Mouse (Mus musculus) limb, embryonic 11.5 days (tissue): Measurements from ENCODE around the gene Elf1. TPM values are rescaled to one million over a fixed set of nuclear protein-coding genes. Genes with fewer than 3 reads are reported as not detected.

Source experiments
- ATAC-seq: fragments of 200-750 bp; cut with Nextera tagmentation; 2 replicates; pipeline ENCODE4 v1.8.0; 2017; ENCODE audit warnings: low read depth; ENCODE audit not compliant: insufficient number of reproducible peaks, low FRiP score, low TSS enrichment
- DNase-seq: peaks from one replicate; pipeline ENCODE4 v3.0.0-alpha.2; 2015; ENCODE audit warnings: low spot score
- H3K27ac ChIP-seq: fragments of 300-500 bp; sonication (generic); replicated peaks from 2 replicates; pipeline ENCODE4 v1.5.1; 2014; ENCODE audit warnings: low read depth, mild to moderate bottlenecking, low read length
- H3K27me3 ChIP-seq: fragments of 300-500 bp; sonication (generic); 2 replicates; pipeline ENCODE4 v1.6.1; 2014; ENCODE audit warnings: mild to moderate bottlenecking, low read length, mixed read lengths; ENCODE audit not compliant: control insufficient read depth, insufficient read depth
- H3K36me3 ChIP-seq: fragments of 300-500 bp; sonication (generic); 2 replicates; pipeline ENCODE4 v1.6.1; 2014; ENCODE audit warnings: mild to moderate bottlenecking, low read length, moderate library complexity, mixed read lengths; ENCODE audit not compliant: control insufficient read depth, insufficient read depth
- H3K4me1 ChIP-seq: fragments of 300-500 bp; sonication (generic); 2 replicates; pipeline ENCODE4 v1.6.1; 2014; ENCODE audit warnings: low read length, mixed read lengths; ENCODE audit not compliant: control insufficient read depth, insufficient read depth
- H3K4me2 ChIP-seq: fragments of 300-500 bp; sonication (generic); 2 replicates; pipeline ENCODE4 v1.6.1; 2014; ENCODE audit warnings: low read depth, mild to moderate bottlenecking, moderate library complexity; ENCODE audit not compliant: severe bottlenecking
- H3K4me3 ChIP-seq: fragments of 300-500 bp; sonication (generic); 2 replicates; pipeline ENCODE4 v1.5.1; 2014; ENCODE audit warnings: low read depth, low read length
- H3K9ac ChIP-seq: fragments of 300-500 bp; sonication (generic); 2 replicates; pipeline ENCODE4 v1.6.1; 2014; ENCODE audit warnings: mild to moderate bottlenecking, low read length
- H3K9me3 ChIP-seq: fragments of 300-500 bp; sonication (generic); 2 replicates; pipeline ENCODE4 v1.6.1; 2016; ENCODE audit warnings: low read length; ENCODE audit not compliant: control insufficient read depth
- WGBS: fragments of 180-500 bp; shearing (Covaris S2); extraction: QIAGEN DNeasy Blood & Tissue Kit; methylation state at CpG from one replicate; pipeline ENCODE4 v1.1.7; 2014; 5-methylcytosine and 5-hydroxymethylcytosine counted together
- polyA plus RNA-seq: library from polyadenylated mRNA; unstranded; fragments of >200 nt; fragmentation: Nextera tagmentation; extraction: Ambion mirVana; gene quantifications from 2 replicates; pipeline ENCODE4 v1.2.1, GENCODE M21; 2014

Gene Elf1
- polyA plus RNA-seq, 1 experiment from 2014 or later: 7.8 TPM

DNA sequence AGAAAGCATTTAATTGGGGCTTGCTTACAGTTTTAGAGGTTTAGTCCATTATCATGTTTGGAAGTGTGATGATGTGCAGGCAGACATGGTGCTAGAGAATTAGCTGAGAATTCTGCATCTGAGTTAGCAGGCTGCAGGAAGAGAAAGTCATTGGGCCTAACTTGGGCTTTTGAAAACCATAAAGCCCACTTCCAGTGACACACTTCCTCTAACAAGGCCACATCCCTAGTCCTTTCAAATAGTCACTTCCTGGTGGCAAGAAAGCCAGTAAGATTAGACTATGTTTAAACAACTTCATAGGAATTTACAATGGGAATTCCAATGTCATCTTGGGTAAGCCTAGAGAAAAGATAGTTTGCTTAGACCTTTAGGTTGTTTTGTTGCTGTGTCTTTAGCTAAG lies 60.6 kb downstream of the Elf1 start:
- Histone ChIP-seq H3K4me2 (no peak overlapping the region), H3K4me1 (no peaks in the 10 kb centered on the region), H3K9ac (no peak overlapping the region), H3K27ac (no peak overlapping the region), H3K36me3 (no peaks in the 10 kb centered on the region), H3K27me3 (no peaks in the 10 kb centered on the region), H3K9me3 (no peaks in the 10 kb centered on the region), H3K4me3 (no peak overlapping the region)
- DNase-seq (no peak), ATAC-seq (no peak)

DNA sequence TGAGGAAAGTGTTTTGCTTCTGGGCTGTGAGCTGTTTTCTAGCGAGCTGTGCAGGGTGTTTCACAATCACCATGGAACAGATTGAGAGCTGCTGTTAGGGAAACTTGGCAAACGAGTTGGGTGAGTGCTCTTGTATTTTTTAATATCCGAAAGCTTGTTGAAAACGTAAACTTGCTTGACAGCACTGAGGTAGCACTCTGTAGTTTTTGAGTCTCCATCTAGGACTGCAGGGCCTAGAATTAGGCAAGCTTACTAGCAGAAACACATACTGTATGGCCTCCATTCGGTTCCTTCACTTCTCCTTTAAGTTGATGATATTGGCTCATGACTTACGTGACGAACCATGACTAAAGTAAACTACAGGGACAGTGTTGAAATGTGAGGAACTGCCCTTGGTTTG lies 68.3 kb downstream of the Elf1 start:
- WGBS: 81% methylated on average over 7 of the region's 7 CpGs
- DNase-seq (no peak), ATAC-seq (no peak)
- H3K4me3 ChIP-seq: no peak overlapping the region
- no peak overlapping the region for H3K4me2 ChIP-seq
- no peaks in the 10 kb centered on the region for H3K4me1 ChIP-seq
- H3K36me3 ChIP-seq: no peaks in the 10 kb centered on the region
- no peak overlapping the region for H3K9ac ChIP-seq
- no peaks in the 10 kb centered on the region for H3K9me3 ChIP-seq
- H3K27ac ChIP-seq: no peak overlapping the region
- no peaks in the 10 kb centered on the region for H3K27me3 ChIP-seq

DNA sequence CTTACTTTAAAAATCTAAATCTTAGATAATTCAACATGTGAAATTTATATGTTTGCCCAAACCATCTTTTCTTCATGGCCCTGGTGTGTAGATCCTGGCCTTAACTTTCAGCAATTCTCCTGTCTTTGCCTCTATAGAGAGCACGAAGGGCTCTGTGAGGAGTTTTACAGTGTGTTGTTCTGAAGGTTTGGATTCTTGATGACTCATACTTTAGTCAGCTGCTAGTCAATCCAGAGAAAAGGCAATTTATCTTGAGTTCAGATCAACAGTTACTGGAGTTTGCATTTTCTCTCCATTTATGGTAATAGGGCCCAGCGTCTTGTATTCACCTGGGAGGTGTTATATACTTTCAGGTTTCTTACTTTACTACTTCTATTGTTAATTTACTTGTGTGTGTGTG lies 70.9 kb downstream of the Elf1 start:
- Histone ChIP-seq H3K4me3 (no peak overlapping the region), H3K27me3 (no peaks in the 10 kb centered on the region), H3K4me2 (no peak overlapping the region), H3K27ac (no peak overlapping the region), H3K36me3 (no peaks in the 10 kb centered on the region), H3K4me1 (no peaks in the 10 kb centered on the region), H3K9ac (no peak overlapping the region), H3K9me3 (no peaks in the 10 kb centered on the region)
- no peak for DNase-seq
- ATAC-seq: no peak
- 93% methylated on average over 2 of the region's 2 CpGs for WGBS

DNA sequence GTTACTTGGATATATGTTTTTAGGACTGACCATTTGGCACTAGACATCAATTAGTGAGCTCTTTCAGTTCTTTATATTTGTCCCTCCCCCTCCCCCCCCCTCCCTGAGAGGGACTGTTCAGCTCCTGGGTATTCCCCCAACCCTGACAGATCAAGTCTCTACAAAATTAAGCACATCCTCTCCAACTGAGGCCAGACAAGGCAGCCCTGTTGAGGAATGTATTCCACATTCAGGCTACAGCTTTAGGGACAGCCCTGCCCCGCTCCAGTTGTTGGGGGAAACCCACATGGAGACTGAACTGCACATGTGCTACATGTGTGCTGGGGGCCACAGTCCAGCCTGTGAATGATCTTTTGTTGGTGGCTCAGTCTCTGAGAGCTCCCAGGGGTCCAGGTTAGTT lies 71.9 kb downstream of the Elf1 start:
- Histone ChIP-seq H3K27ac (no peak overlapping the region), H3K4me2 (no peak overlapping the region), H3K4me3 (no peak overlapping the region), H3K36me3 (no peaks in the 10 kb centered on the region), H3K9ac (no peak overlapping the region), H3K27me3 (no peaks in the 10 kb centered on the region), H3K4me1 (no peaks in the 10 kb centered on the region), H3K9me3 (no peaks in the 10 kb centered on the region)
- ATAC-seq: no peak
- WGBS: 92% methylated on average over 1 of the region's 1 CpGs
- DNase-seq: no peak

DNA sequence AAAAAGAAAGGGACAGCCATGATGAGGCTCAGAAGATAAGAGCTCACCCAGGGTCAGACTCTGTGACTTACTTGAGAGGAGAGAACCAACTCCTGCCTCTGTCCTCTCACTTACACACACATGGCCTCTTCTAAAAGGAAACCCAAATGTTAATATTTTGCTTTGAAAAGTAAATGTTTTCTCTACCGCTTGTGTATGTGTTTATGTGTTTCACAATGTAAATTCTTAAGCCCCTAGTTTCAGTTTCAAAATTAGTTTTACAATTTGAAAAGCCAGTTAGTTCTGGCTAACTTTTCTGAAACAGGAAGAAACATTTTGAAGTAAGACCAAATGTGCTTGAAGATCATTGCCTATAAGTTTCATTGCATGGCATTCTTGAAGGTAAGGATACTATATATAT lies 76.8 kb downstream of the Elf1 start:
- Histone ChIP-seq H3K4me3 (no peak overlapping the region), H3K27ac (no peak overlapping the region), H3K4me1 (no peaks in the 10 kb centered on the region), H3K9ac (no peak overlapping the region), H3K27me3 (no peaks in the 10 kb centered on the region), H3K4me2 (no peak overlapping the region), H3K9me3 (no peaks in the 10 kb centered on the region), H3K36me3 (no peaks in the 10 kb centered on the region)
- DNase-seq (no peak), ATAC-seq (no peak)
- 94% methylated on average over 1 of the region's 1 CpGs for WGBS

DNA sequence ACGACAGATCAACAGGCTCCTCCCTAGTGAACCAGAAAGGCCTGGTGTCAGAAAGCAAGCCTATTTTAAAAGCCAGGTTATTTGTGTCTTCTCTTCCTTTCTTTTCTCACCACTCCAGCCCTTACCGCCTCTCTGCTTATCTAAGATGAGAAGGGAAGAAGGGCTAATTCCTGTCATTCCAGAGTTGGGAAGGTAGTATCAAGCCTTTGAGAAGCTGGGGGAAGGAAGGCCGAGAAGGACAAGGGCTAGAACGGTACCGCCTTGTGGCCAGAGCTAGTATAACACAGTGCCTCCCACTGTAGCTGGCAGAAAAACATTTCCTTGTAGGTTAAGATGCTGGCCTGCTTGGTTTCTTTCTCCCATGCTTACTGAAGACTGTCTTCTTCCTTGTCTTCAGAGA lies 81.8 kb downstream of the Elf1 start:
- ATAC-seq (no peak), DNase-seq (peak; percentile 50)

DNA sequence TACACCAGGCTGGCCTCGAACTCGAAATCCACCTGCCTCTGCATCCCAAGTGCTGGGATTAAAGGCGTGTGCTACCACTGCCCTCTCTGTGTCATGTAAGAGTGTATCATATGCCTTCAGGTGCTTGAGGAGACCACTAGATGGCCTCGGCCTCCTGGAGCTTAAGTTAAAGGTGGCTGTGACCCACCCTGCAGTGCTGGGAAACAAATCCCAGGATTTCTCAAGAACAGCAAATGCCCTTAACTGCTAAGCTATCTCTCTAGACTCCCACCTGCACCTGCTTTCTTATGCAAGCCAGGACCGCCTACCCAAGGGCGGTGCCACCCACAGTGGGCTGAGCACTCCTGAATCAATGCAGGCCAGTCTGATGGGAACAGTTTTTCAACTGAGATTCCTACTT lies 83.8 kb downstream of the Elf1 start:
- no peak overlapping the region for H3K4me2 ChIP-seq
- H3K27me3 ChIP-seq: no peaks in the 10 kb centered on the region
- H3K36me3 ChIP-seq: no peaks in the 10 kb centered on the region
- DNase-seq (no peak), ATAC-seq (no peak)
- no peaks in the 10 kb centered on the region for H3K9me3 ChIP-seq
- H3K4me3 ChIP-seq: no peak overlapping the region
- H3K9ac ChIP-seq: no peak overlapping the region
- 55% methylated on average over 6 of the region's 6 CpGs for WGBS
- no peak overlapping the region for H3K27ac ChIP-seq
- H3K4me1 ChIP-seq: no peaks in the 10 kb centered on the region

More for the DNA sequence above, 81.8 kb downstream of the Elf1 start:
- Histone ChIP-seq H3K9me3 (no peaks in the 10 kb centered on the region), H3K9ac (no peak overlapping the region), H3K27me3 (no peaks in the 10 kb centered on the region), H3K4me2 (no peak overlapping the region), H3K4me1 (no peaks in the 10 kb centered on the region), H3K27ac (no peak overlapping the region), H3K36me3 (no peaks in the 10 kb centered on the region), H3K4me3 (no peak overlapping the region)
- 23% methylated on average over 5 of the region's 5 CpGs for whole genome bisulfite sequencing

DNA sequence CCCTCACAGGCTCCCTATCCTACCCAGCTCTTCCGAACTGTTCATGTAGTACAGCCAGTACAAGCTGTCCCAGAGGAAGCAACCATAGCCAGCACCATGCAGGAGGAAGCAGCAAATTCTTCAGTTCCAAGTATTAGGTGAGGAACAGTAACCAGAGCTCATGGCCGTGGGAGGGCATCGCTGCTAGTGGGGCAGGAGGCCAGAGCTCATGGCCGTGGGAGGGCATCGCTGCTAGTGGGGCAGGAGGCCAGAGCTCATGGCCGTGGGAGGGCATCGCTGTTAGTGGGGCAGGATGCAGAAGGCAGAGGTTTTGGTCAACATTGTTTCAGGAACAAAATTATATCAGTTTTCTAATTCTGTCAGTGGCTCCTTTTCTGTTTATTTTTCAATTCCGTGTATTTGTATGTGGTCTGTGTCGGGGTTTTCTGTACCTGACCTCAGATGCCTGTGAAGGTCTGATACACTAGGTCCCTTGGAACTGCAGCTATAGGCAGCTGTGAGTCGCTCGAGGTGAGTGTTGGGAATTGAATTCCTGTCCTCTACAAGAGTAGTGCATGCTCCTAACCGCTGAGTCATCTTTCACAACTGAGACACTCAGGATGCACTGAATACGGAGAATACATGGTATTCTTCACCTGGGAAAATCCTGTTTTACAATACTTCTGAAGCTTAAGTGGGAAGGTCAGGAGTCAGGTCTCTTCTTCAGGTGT lies 92.6 kb downstream of the Elf1 start:
- DNase-seq: no peak
- no peak overlapping the region for H3K4me3 ChIP-seq
- H3K36me3 ChIP-seq: no peaks in the 10 kb centered on the region
- 90% methylated on average over 13 of the region's 13 CpGs for WGBS
- H3K9ac ChIP-seq: no peak overlapping the region
- H3K4me1 ChIP-seq: no peaks in the 10 kb centered on the region
- H3K27me3 ChIP-seq: no peaks in the 10 kb centered on the region
- no peaks in the 10 kb centered on the region for H3K9me3 ChIP-seq
- H3K4me2 ChIP-seq: no peak overlapping the region
- ATAC-seq: no peak
- H3K27ac ChIP-seq: no peak overlapping the region

DNA sequence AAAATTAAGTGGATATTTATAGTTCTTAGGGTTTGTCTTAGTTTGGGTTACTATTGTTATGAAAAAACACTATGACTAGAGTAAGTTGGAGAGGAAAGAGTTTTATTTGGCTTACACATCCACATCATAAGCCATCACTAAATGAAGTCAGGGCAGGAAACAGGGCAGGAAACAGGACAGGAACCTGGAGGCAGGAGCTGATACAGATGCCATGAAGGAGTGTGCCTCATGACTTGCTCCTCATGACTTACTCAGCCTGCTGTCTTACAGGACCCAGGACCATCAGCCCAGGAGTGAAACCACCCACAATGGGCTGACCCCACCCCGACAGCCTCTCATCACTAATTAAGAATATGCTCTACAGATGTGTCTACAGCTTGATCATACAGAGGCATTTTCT lies 93.4 kb downstream of the Elf1 start:
- no peak for DNase-seq

More for the DNA sequence above, 93.4 kb downstream of the Elf1 start:
- H3K9ac ChIP-seq: no peak overlapping the region
- H3K4me1 ChIP-seq: no peaks in the 10 kb centered on the region
- H3K36me3 ChIP-seq: no peaks in the 10 kb centered on the region
- WGBS: 96% methylated on average over 1 of the region's 1 CpGs
- H3K4me2 ChIP-seq: no peak overlapping the region
- ATAC-seq: no peak
- H3K27me3 ChIP-seq: no peaks in the 10 kb centered on the region
- no peak overlapping the region for H3K27ac ChIP-seq
- no peak overlapping the region for H3K4me3 ChIP-seq
- H3K9me3 ChIP-seq: no peaks in the 10 kb centered on the region
